Mouse (Mus musculus) embryonic facial prominence, embryonic 12.5 days (tissue): ENCODE measurements around the gene Atp5d. TPM values are rescaled to one million over a fixed set of nuclear protein-coding genes. Genes with fewer than 3 reads are reported as not detected.

Experiments used
- ATAC-seq: fragments of 200-750 bp; cut with Nextera tagmentation; 2 replicates; pipeline ENCODE4 v1.8.0; 2017; ENCODE audit not compliant: insufficient number of reproducible peaks, insufficient read depth, low FRiP score, low TSS enrichment
- H3K27ac ChIP-seq: fragments of 300-500 bp; sonication (generic); 2 replicates; pipeline ENCODE4 v1.5.1; 2016; ENCODE audit warnings: mild to moderate bottlenecking
- H3K27me3 ChIP-seq: fragments of 300-500 bp; sonication (generic); 2 replicates; pipeline ENCODE4 v1.6.1; 2016; ENCODE audit warnings: mild to moderate bottlenecking, moderate library complexity
- H3K36me3 ChIP-seq: fragments of 300-500 bp; sonication (generic); 2 replicates; pipeline ENCODE4 v1.6.1; 2016; ENCODE audit warnings: mild to moderate bottlenecking
- H3K4me1 ChIP-seq: fragments of 300-500 bp; sonication (generic); 2 replicates; pipeline ENCODE4 v1.6.1; 2016
- H3K4me2 ChIP-seq: fragments of 300-500 bp; sonication (generic); replicated peaks from 2 replicates; pipeline ENCODE4 v1.6.1; 2016; ENCODE audit warnings: mild to moderate bottlenecking, moderate library complexity
- H3K4me3 ChIP-seq: fragments of 300-500 bp; sonication (generic); 2 replicates; pipeline ENCODE4 v1.5.1; 2016; ENCODE audit warnings: mild to moderate bottlenecking
- H3K9ac ChIP-seq: fragments of 300-500 bp; sonication (generic); 2 replicates; pipeline ENCODE4 v1.6.1; 2016; ENCODE audit warnings: mild to moderate bottlenecking, moderate library complexity
- H3K9me3 ChIP-seq: fragments of 300-500 bp; sonication (generic); 2 replicates; pipeline ENCODE4 v1.6.1; 2016; ENCODE audit warnings: mild to moderate bottlenecking, moderate library complexity
- WGBS: fragments of 180-500 bp; shearing (Covaris S2); methylation state at CpG from one replicate; pipeline ENCODE4 v1.1.7; 2016; 5-methylcytosine and 5-hydroxymethylcytosine counted together
- polyA plus RNA-seq: library from polyadenylated mRNA; unstranded; fragments of >200 nt; fragmentation: Nextera tagmentation; extraction: Ambion mirVana; gene quantifications from 2 replicates; pipeline ENCODE4 v1.2.1, GENCODE M21; 2016

The Atp5d gene
- polyA plus RNA-seq, 1 experiment from 2014 or later = 457 TPM

DNA sequence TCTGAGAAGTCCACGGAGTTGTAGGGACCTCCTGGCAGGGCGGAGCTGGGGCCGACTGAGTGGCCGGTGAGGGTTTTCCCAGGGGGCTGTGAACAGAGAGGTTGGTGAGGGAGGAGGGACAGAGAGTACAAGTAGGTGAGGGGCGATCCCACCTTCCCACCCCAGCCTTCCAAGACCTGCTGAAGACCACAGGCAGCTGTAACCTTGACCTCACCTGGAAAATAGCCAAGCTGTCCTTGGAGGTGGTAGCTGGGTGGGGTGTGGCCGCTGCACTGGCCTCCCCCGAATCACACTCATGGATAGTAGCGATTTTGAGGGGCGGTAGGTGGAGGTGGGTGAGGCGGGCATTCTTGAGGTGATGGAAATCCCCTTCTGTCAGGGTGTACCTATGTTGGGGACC, 3.3 kb upstream of the Atp5d start:
- WGBS = 87% methylated on average over 10 of the region's 10 CpGs
- Histone ChIP-seq H3K27me3 (peaks cover 41% of the 10 kb centered on the region), H3K9me3 (no peaks in the 10 kb centered on the region), H3K4me3 (no peak overlapping the region), H3K4me2 (no peak overlapping the region), H3K36me3 (peaks cover 44% of the 10 kb centered on the region), H3K4me1 (peaks cover 41% of the 10 kb centered on the region), H3K9ac (no peak overlapping the region), H3K27ac (no peak overlapping the region)
- no peak for ATAC-seq

DNA sequence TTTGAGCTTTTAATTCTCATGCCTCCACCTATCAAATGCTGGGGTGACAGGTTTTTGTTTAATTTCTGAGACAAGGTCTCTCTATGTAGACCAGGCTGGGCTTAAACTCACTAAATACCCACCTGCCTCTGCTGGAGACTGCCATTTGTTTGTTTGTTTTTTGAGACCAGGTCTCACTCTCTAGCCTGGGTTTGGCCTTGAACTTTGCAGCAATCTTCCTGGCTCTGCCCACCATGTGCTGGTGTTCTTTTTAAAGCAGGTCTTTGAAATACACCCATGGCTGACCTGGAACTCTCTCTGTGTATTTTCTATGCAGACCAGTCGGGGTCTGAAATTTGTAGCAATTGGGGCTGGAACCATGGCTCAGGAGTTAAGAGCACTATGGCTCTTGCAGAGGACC, 2.8 kb upstream of the Atp5d start:
- WGBS = 83% methylated on average over 1 of the region's 1 CpGs
- ATAC-seq = no peak
- peaks cover 41% of the 10 kb centered on the region for H3K4me1 ChIP-seq
- H3K4me2 ChIP-seq = no peak overlapping the region
- peaks cover 39% of the 10 kb centered on the region for H3K36me3 ChIP-seq
- H3K27ac ChIP-seq = no peak overlapping the region
- H3K9me3 ChIP-seq = no peaks in the 10 kb centered on the region
- H3K4me3 ChIP-seq = no peak overlapping the region
- no peak overlapping the region for H3K9ac ChIP-seq
- peaks cover 41% of the 10 kb centered on the region for H3K27me3 ChIP-seq

DNA sequence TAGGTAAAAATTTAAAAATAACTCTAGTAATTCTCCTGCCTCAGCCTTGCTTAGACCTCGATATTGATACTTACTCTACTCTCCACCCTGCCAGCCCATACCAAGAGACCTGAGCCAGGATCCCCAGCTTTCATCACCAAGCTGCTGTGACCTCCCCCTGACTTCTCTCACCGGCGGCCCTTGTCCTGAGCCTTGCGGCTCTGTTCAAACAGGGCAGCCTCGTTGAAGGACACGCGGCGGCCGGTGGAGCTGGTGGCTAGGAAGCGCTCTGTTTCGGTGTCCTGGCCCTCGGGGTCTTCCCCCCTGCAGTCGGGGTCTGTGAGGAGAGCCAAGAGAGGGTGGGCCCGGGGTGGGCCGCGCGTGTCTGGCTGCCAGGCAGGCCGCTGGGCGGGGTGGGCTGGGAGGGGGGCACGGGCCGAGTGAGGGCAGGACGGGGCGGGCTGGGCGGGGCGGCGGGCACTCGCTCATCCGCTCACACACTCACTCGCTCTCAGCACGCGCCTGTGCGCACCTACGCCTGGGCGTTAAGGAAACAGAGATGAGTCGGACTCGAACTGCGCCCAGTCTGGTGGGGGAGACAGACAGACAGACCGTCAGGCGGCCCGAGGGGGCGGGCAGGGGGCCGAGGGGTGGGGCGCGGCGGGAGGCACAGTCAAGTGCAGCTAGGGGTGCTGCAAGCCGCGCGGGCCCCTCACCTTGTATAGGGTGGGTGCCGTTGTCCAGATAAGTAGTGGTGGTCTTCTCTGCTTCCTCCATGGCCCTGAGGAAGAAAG, 2.1 kb upstream of the Atp5d start:
- 12% methylated on average over 45 of the region's 49 CpGs for WGBS
- no peak for ATAC-seq
- H3K4me3 ChIP-seq = peak overlapping the region; percentile 81
- H3K36me3 ChIP-seq = peaks cover 32% of the 10 kb centered on the region
- H3K9ac ChIP-seq = peak overlapping the region; percentile 45; the same call in 1 of the 2 replicates
- peaks cover 40% of the 10 kb centered on the region for H3K4me1 ChIP-seq
- no peak overlapping the region for H3K27ac ChIP-seq
- H3K27me3 ChIP-seq = peaks cover 41% of the 10 kb centered on the region
- H3K4me2 ChIP-seq = peak overlapping the region; percentile 96
- no peaks in the 10 kb centered on the region for H3K9me3 ChIP-seq

DNA sequence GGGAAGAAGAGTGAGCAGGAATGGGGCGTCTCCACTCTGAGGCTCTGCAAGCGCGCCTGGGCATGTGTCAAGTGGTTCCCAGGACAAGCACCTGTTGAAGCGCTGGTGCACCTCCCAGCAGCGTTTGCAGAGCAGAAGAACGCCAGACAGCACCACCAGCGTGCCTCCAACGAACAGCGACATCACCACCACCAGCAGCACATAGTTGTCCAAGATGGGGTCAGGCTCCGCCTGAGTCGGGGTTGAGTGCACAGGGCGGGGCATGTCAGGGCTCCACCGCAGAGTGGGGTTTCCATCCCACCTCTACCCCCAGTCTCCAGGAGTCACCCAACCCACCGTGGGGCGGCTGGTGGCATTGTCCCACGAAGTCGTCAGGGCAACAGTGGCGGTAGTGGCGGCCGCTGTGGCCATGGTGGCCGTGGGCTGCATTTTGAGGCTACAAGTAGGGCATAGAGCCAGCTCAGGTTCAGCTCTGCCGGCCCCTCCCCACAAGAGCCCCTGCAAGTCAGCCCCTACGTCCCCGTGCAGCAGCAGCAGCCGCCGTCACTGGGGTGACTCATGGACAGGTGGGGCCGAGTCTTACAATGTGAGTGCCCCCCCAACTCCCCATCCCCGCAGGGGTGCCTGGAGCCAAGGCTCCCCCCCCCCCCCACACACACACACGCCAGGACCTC, 1.3 kb upstream of the Atp5d start:
- peak overlapping the region; percentile 50 for H3K27ac ChIP-seq
- 6% methylated on average over 29 of the region's 29 CpGs for WGBS
- H3K27me3 ChIP-seq = peaks cover 41% of the 10 kb centered on the region
- H3K36me3 ChIP-seq = peaks cover 26% of the 10 kb centered on the region
- no peaks in the 10 kb centered on the region for H3K9me3 ChIP-seq
- H3K4me3 ChIP-seq = peak overlapping the region; percentile 81
- peak overlapping the region; percentile 96 for H3K4me2 ChIP-seq
- H3K9ac ChIP-seq = peak overlapping the region; percentile 45
- peaks cover 33% of the 10 kb centered on the region for H3K4me1 ChIP-seq
- ATAC-seq = no peak

DNA sequence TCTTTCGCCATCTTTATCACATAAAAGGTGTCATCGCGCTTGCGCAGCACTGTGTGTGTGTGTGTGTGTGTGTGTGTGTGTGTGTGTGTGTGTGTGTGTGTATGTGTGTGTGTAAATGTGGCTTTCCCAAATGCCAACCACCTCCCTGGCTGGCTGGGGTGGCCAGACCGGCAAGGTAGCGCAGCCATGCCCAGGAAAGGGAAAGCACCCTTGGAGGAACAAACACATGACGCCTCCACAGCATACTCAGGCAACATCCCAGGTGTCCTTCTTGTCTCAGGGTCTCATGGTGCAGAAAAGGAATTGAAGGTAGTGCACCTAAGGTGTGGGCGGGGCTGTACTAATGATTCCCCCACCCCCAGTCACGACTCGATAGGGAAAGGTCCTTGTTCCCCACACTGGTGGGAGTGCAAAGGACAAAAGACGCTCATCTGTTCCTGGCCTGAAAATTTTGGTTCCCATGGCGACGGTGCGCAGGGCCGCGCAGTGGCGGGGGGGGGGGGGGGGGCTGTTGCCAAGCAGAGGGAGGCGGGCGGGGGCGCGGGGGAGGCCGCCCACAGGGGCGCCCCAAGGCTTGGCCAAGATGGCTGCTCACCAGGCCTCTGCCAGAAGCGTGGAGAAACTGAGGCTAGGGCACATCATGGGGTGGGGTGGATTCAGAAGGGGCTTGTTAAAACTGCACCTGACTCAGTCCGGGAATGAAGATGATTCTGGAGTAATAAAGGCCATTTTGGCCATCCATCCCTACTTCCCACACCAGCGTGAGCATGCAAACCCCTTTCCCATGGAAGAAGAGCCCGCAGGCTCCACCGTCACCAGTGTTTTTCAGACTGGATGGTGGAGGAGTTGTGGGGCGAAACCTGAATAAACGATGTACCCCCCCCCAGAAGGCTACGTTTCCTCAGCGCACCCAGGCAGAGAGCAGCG, 543 bp upstream of the Atp5d start:
- Histone ChIP-seq H3K4me2 (peak overlapping the region; percentile 96), H3K4me3 (peak overlapping the region; percentile 81), H3K9ac (peak overlapping the region; percentile 94), H3K27ac (peak overlapping the region; percentile 77), H3K4me1 (peaks cover 35% of the 10 kb centered on the region), H3K36me3 (peaks cover 18% of the 10 kb centered on the region), H3K9me3 (no peaks in the 10 kb centered on the region), H3K27me3 (peaks cover 41% of the 10 kb centered on the region)
- WGBS = 5% methylated on average over 30 of the region's 33 CpGs
- no peak for ATAC-seq

DNA sequence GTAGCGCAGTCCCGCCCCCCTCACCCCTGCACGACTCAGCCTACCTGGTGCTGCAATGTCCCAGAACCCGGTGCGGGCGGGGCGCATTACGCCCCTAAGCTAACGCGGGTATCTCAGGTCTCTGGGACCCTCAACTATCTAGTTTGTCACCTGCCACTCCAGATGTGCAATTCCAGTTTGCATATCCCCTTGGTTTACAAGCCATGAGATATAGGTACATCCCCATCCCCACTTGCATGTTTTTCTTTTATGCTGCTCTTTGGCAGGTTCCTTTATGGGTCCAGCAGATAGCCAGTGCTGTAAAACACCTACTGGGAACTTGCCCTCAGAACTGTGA, 975 bp downstream of the Atp5d start:
- Histone ChIP-seq H3K4me1 (peaks cover 37% of the 10 kb centered on the region), H3K27ac (peak overlapping the region; percentile 77; the same call in 1 of the 2 replicates), H3K4me3 (peak overlapping the region; percentile 81), H3K4me2 (peak overlapping the region; percentile 96), H3K27me3 (peaks cover 41% of the 10 kb centered on the region), H3K9ac (peak overlapping the region; percentile 94), H3K36me3 (peaks cover 15% of the 10 kb centered on the region), H3K9me3 (no peaks in the 10 kb centered on the region)
- WGBS = under 1% methylated on average over 10 of the region's 10 CpGs
- ATAC-seq = no peak

DNA sequence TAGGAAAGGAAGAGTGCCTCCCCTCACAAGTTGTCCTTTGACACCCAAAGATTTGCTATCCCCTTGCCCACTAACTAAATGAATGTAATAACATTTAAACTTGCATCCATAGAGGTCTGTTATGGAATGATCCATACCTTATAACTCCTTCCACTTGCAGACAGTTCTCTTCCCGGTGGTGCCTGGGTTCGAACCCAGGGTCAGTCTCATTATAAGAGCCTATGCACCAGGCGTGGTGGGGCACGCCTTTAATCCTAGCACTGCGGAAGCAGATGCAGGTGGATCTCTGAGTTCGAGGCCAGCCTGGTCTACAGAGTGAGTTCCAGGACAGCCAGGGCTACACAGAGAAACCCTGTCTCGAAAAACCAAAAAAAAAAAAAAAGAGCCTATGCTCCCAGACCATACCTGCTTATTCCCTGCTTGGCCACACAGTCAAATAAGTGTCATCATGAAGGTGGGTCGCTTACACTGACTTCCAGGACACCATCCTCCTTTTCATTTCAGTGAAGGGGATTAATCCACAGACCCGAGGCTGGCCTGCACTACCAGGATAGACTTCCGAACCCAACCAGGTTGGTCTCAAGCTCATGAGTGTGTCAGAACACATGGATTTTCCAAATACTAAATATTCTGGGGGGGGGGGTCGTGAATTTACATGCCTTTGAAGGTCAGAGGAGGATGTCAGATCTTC, 1.7 kb downstream of the Atp5d start:
- Histone ChIP-seq H3K4me2 (peak overlapping the region; percentile 92; the same call in 1 of the 2 replicates), H3K27me3 (peaks cover 35% of the 10 kb centered on the region), H3K4me3 (no peak overlapping the region), H3K27ac (no peak overlapping the region), H3K9me3 (no peaks in the 10 kb centered on the region), H3K36me3 (peaks cover 18% of the 10 kb centered on the region), H3K4me1 (peaks cover 37% of the 10 kb centered on the region), H3K9ac (no peak overlapping the region)
- 72% methylated on average over 11 of the region's 11 CpGs for WGBS
- ATAC-seq = no peak

DNA sequence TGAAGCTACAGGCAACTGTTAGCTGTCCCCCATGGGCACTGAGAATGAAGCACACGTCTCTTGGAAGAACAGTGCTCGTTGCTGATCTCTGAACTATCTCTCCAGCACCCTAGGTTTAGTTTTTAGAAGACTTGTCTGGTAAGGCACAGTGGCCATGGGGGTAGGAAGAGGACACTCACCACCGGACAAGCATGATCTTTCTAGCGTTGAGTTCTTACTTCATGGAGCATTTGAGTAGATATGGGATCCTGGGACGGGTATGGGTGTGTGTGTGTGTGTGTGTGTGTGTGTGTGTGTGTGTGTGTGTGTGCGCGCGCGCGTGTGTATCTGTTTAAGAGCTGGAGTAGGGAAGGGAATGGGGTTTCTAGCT, 2.2 kb downstream of the Atp5d start, which contains the start of gene Cbarp:
Gene Cbarp (minus strand): TSS at position 170 of the 370 bp plus-strand sequence.
- Histone ChIP-seq H3K4me2 (peak within 1 kb of the TSS; percentile 92), H3K4me3 (peak within 1 kb of the TSS; percentile 81), H3K36me3 (peaks cover 23% of the 10 kb centered on the region), H3K27me3 (peaks cover 29% of the 10 kb centered on the region), H3K27ac (peak within 1 kb of the TSS; percentile 82), H3K9me3 (no peaks in the 10 kb centered on the region), H3K4me1 (peaks cover 37% of the 10 kb centered on the region), H3K9ac (peak within 1 kb of the TSS; percentile 40; the same call in 1 of the 2 replicates)
- no peak for ATAC-seq
- 79% methylated on average over 10 of the region's 10 CpGs for WGBS

DNA sequence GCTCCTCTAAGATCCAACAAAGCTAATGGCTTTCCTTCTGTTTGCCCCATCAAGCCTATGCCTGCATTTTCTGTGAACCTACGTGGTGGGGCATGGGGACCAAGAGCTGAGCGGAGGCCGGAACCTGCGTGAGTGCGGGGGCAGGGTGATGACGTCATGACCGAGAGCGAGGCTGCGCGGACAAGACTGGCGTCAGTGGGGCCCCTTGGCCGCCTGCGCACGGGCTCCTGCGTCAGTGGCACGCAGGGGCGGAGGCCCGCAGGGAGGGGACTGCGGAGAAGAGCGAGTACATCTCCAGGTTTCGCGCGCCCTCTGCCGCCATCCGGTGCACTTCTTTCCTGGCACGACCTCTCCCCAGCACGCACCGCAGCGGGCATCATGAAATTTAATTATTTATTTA, 2.8 kb downstream of the Atp5d start:
- Histone ChIP-seq H3K9ac (peak overlapping the region; percentile 40; the same call in 1 of the 2 replicates), H3K36me3 (peaks cover 29% of the 10 kb centered on the region), H3K27me3 (peaks cover 23% of the 10 kb centered on the region), H3K4me1 (peaks cover 36% of the 10 kb centered on the region), H3K4me2 (peak overlapping the region; percentile 92), H3K9me3 (no peaks in the 10 kb centered on the region), H3K4me3 (peak overlapping the region; percentile 77), H3K27ac (peak overlapping the region; percentile 82)
- ATAC-seq = peak; percentile 49
- under 1% methylated on average over 29 of the region's 29 CpGs for WGBS

DNA sequence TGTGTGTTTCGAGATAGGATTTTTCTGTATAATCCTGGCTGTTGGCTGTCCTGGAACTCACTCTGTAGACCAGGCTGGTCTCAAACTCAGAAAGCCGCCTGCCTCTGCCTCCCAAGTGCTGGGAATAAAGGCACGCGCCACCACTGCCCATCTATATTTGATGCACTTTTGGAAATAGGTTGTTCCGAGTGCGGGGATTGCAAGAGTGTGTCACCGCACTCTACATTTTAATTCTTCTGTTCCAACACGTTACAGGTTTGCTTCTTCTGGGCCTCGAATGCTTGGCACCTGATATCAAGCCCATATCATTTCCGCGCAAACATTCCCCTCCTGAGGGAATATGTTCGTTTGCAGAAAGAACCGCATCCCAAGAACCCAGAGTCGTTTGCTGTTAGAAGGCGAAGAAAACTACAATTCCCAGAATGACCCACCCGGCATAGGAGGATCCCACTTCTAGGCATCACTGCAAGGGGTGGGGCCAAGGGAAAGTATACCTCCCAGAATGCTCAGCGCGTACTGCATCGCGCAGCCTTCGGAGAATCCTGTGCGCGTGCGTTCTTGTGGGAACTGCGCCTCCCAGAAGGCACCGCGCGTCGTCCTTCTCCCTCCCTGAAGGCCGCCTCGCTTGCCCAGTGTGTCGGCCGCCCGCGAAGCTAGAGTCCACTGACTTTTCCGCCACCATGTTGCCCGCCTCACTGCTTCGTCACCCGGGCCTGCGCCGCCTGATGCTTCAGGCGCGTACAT, 3.5 kb downstream of the Atp5d start:
- Histone ChIP-seq H3K9ac (peak overlapping the region; percentile 86), H3K4me1 (peaks cover 28% of the 10 kb centered on the region)
- ATAC-seq = peak; percentile 77

More for the DNA sequence above, 3.5 kb downstream of the Atp5d start:
- 1% methylated on average over 43 of the region's 43 CpGs for WGBS
- Histone ChIP-seq H3K4me2 (peak overlapping the region; percentile 92), H3K27ac (peak overlapping the region; percentile 82), H3K4me3 (peak overlapping the region; percentile 77), H3K27me3 (peaks cover 16% of the 10 kb centered on the region), H3K9me3 (no peaks in the 10 kb centered on the region), H3K36me3 (peaks cover 32% of the 10 kb centered on the region)
